Mouse (Mus musculus) CD4-positive naive resting alpha-beta T cell, adult 57 days (primary cell): ENCODE data around the gene 4921507P07Rik. TPM values are rescaled to one million over a fixed set of nuclear protein-coding genes. Genes with fewer than 3 reads are reported as not detected.

Experiments used
- total RNA-seq: library from RNA; stranded (reverse); gene quantifications from one replicate; pipeline ENCODE4 v1.2.4, GENCODE M21; 2023

Gene 4921507P07Rik
- 1.3 TPM for total RNA-seq

GRCm38 (mm10) chr6:50596301-50597211, at the start of gene 4921507P07Rik:
TSS of gene 4921507P07Rik (minus strand) at chr6:50596632.

GRCm38 (mm10) chr6:50566141-50566996, 30.1 kb downstream of the 4921507P07Rik start, which contains the start of gene Cycs:
TSS of gene Cycs (minus strand) at chr6:50566538.

Other genes starting within 250 kb of the 4921507P07Rik start
- gene Osbpl3, start 140.4 kb downstream of the 4921507P07Rik start, total RNA-seq = 1.6 TPM
- gene Cycs, start 30.1 kb downstream of the 4921507P07Rik start, total RNA-seq = 25.2 TPM
- gene Npvf, start 57.8 kb upstream of the 4921507P07Rik start, total RNA-seq = not detected